Mouse (Mus musculus) brown adipose tissue, adult 24 weeks (tissue): ENCODE data around the gene Tmprss9. TPM values are rescaled to one million over a fixed set of nuclear protein-coding genes. Genes with fewer than 3 reads are reported as not detected.

Source experiments
- H3K27ac ChIP-seq: fragments of 200-500 bp; replicated peaks from 2 replicates; pipeline ENCODE4 v1.5.1; 2012; ENCODE audit warnings: low read depth, mild to moderate bottlenecking, low read length
- H3K4me1 ChIP-seq: fragments of 200-500 bp; 2 replicates; pipeline ENCODE4 v1.6.1; 2012; ENCODE audit warnings: low read length, mixed read lengths; ENCODE audit not compliant: control insufficient read depth, insufficient read depth, insufficient read length
- H3K4me3 ChIP-seq: fragments of 200-500 bp; 2 replicates; pipeline ENCODE4 v1.5.1; 2012; ENCODE audit warnings: low read depth, mild to moderate bottlenecking, low read length, moderate library complexity; ENCODE audit not compliant: insufficient read depth
- polyA plus RNA-seq: library from polyadenylated mRNA; stranded (reverse); fragments of >200 nt; gene quantifications from 2 replicates; pipeline ENCODE4 v1.2.4, GENCODE M21; 2012; ENCODE audit not compliant: missing spikeins, insufficient read depth, insufficient read length

Gene Tmprss9
- polyA plus RNA-seq, 1 experiment = not detected

DNA sequence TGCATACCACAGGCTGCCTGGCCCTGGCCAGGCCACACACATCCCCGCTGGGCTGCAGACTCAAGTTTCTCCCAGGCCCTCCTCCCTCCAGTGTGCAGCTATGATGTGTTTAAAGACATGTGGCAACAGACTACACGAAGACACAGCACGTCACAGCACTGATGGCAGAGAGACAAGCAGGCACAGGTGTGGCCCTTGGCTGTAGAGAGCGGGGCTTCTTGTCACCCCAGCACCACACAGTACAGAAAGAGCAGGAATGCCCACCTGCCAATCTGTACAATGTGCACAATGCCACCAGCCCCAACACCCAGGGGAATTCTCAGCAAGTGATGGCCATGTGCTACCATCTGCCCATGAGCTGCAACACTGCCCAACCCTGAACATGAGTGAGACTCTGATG is 39.7 kb downstream of the Tmprss9 start:
- no peak overlapping the region for H3K27ac ChIP-seq

GRCm38 (mm10) chr10:80911891-80912290 is 40.2 kb downstream of the Tmprss9 start:
- peaks cover 5% of the 10 kb centered on the region for H3K4me1 ChIP-seq
- H3K27ac ChIP-seq = no peak overlapping the region
- H3K4me3 ChIP-seq = no peak overlapping the region

More for the DNA sequence above, 39.7 kb downstream of the Tmprss9 start:
- H3K4me1 ChIP-seq = peaks cover 5% of the 10 kb centered on the region
- no peak overlapping the region for H3K4me3 ChIP-seq

- peaks cover 8% of the 10 kb centered on the region for H3K4me1 ChIP-seq
- H3K27ac ChIP-seq = no peak overlapping the region
- H3K4me3 ChIP-seq = no peak overlapping the region
Observed at GRCm38 (mm10) chr10:80913364-80914011, 41.8 kb downstream of the Tmprss9 start.

DNA sequence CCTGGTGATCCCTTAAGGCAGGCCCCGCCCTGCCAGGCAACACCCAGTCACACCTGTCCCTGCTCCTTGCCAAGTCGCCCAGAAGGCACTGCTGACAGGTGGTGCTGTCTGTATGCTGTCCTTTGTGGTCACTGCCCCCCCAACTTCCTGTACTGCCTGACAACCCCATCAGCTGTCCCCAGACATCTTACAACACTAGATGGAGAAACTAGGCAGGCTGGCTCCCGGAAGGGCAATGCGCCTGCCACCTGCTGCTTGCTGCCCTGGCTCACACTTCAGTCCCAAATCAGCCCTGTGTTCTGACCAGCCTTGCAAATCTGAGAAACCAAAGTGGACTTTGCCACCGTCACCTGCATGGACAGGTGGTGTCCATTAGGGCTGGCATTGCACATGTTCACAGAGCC is 42.6 kb downstream of the Tmprss9 start:
- H3K4me1 ChIP-seq = peaks cover 8% of the 10 kb centered on the region
- H3K4me3 ChIP-seq = no peak overlapping the region
- no peak overlapping the region for H3K27ac ChIP-seq

- H3K27ac ChIP-seq = no peak overlapping the region
- no peak overlapping the region for H3K4me3 ChIP-seq
- H3K4me1 ChIP-seq = peaks cover 5% of the 10 kb centered on the region
Observed at GRCm38 (mm10) chr10:80915260-80915659, 43.6 kb downstream of the Tmprss9 start.

GRCm38 (mm10) chr10:80915736-80916135 is 44.1 kb downstream of the Tmprss9 start:
- Histone ChIP-seq H3K4me1 (peaks cover 4% of the 10 kb centered on the region), H3K27ac (no peak overlapping the region), H3K4me3 (no peak overlapping the region)

DNA sequence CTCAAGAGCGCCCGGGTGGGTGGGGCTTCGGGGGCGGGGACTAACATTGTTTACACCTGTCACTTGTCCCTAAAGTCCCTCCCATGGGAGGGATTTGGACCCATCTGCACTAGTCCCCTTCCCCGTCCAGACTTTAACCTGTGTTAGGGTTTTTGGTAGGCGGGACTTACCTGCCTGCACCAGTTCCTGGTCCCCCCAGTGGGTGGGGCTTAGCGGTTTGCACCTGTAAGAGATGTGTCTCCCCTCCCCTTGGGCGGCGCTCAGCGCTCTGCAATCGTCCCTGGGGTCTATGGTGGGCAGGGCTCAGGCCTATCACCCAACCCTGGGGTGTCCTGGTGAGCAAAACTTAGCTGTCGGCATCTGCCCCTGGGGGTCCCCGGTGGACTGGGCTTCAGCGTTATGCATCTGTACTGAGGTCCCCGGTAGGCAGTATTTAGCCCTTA is 45.7 kb downstream of the Tmprss9 start:
- Histone ChIP-seq H3K27ac (no peak overlapping the region), H3K4me3 (peak overlapping the region; percentile 83), H3K4me1 (peaks cover 2% of the 10 kb centered on the region; the same call in 1 of the 2 replicates)

DNA sequence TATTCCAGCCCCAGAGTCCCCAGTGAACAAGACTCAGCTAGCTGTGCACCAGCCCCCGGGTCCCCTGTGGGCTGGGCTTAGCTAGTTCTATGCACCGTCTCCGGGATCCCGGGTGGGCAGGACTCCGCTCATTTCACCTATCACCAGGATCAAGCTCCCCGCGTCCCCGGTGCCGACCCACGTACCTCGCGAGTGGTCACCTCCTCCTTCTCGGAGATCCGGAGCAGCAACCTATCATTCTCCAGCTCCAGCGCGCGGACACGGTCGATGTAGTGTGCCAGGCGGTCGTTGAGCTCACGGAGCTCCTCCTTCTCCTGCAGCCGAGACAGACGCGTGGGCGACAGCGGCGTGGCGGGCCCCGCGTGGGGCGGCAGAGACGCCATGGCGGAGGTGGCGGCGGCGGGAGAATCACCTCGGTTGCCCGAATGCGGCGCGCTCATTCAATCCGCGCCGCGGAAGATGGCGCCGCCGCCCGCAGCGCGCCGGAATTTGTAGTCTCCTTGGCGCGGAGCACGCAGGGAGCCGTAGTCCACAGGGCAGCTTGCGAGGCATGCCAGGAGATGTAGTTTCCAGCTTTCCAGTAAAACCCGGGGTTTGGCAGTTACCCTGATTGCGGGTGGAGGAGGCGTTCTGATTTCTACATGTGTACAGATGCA is 46.3 kb downstream of the Tmprss9 start, which contains the start of gene Lmnb2:
TSS of gene Lmnb2 (minus strand) at position 467 of the 656 bp plus-strand sequence.
- H3K4me1 ChIP-seq = peaks cover 2% of the 10 kb centered on the region; the same call in 1 of the 2 replicates
- H3K4me3 ChIP-seq = peak within 1 kb of the TSS; percentile 83
- no peak within 1 kb of the TSS for H3K27ac ChIP-seq

DNA sequence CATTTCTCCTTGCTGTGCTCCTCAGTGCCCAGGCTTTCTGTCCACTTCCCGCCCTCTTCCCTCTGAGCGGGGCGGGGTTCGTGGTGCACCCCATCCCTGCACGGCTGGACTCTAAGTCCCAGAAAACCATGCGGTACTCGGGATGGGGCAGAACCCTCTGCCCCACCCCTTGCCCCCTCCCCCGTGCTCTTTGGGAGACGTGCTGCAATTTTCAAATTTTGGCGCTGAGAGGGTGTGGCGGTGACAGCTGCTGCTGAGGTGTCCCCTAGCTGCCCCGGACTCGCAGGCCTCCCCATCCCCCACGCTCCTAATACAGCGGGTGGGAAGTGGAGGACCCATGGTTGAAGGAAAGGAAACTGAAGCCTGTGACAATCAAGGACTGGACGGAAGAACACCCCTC is 50.3 kb downstream of the Tmprss9 start:
- Histone ChIP-seq H3K27ac (no peak overlapping the region), H3K4me3 (peak overlapping the region; percentile 51), H3K4me1 (peaks cover 2% of the 10 kb centered on the region; the same call in 1 of the 2 replicates)

DNA sequence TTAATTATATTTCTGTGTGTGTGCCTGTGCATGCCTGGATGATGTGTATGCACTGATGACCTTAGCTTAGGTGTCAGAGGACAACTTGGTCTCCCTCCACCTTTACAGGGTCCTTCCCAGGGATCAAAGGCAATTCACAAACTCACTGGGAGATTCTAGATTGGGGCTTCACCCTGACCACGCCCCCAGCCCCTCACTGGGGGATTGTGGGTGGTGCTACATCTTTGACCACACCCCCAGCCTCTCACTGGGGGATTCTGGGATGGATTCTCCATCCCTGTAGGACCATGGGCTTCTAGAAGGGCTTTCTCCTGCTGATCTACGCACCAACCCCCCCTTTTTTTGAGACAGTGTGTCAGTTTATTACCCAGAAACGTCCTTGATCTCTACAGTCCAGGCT is 53.8 kb downstream of the Tmprss9 start:
- H3K27ac ChIP-seq = no peak overlapping the region
- H3K4me1 ChIP-seq = no peaks in the 10 kb centered on the region
- H3K4me3 ChIP-seq = no peak overlapping the region

DNA sequence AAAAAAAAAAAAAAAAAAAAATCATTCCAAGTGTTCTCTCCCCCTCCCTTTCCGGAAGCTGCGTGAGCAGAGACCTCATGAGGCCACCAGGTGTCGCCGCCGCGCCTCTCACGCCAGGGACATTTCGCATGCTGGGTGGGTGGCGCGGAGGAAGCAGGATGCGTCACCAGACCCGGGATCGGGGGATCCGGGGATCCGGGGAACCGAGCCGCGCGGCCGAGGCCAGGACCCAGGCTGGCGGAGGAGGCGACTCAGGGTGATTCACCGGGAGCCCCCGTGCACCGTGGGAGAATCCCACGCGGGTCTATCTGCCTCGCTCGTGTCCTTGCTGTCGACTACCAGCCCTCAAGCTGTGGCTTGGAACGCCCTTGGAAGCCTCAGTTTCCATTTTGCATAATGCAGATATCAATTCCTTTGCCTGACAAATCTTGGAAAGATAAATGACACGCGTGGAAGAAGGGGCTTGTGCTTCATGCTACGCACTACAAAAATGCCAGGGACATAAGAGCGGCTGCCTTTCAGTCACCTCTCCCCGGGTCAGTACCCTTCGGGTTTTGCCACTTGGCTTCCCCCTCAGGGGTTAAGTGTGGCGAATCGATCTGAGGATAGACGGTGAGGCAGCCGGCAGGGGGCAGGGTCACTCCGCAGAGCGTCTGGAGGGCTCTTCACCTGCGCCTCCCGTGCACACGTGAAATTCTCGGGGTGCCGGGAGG is 57.1 kb downstream of the Tmprss9 start:
- peak overlapping the region; percentile 43; the same call in 1 of the 2 replicates for H3K27ac ChIP-seq

GRCm38 (mm10) chr10:80929299-80930226 is 57.9 kb downstream of the Tmprss9 start, which contains the start of gene Gadd45b:
Gene Gadd45b (plus strand): TSS chr10:80930073.
- H3K4me1 ChIP-seq = peaks cover 10% of the 10 kb centered on the region
- H3K27ac ChIP-seq = peak within 1 kb of the TSS; percentile 48
- peak within 1 kb of the TSS; percentile 81 for H3K4me3 ChIP-seq

More for the DNA sequence above, 57.1 kb downstream of the Tmprss9 start:
- Histone ChIP-seq H3K4me3 (peak overlapping the region; percentile 81), H3K4me1 (peaks cover 7% of the 10 kb centered on the region)

DNA sequence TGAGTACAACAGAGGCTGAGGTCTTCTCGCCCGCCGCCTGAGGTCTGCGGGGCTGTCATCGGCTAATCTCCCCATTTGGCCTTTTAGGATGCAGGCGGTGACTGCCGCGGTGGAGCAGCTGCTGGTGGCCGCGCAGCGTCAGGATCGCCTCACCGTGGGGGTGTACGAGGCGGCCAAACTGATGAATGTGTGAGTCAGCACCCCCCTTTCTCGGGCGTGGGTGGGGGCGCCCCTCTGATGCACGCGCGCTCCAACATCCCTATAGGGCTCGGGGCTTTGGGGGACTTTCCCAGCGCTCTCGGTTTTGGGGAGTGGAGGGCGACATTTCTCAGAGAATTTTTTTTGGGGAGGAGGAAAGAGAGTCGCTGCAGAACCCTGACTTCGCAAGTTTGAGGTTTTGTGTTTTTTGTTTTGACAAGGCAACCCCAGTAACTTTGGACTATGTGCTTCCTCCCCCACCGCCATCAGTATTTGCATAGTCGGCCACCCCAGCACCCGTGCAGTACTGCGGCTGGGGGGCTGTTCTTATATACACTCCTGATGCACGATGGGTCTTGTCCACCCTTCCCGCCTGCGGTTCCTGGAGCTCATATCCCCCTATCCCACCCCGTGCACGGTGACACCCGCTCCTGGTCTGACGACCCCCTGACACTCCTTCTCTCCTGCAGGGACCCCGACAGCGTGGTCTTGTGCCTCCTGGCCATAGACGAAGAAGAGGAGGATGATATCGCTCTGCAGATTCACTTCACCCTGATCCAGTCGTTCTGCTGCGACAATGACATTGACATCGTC is 58.9 kb downstream of the Tmprss9 start:
- H3K4me3 ChIP-seq = peak overlapping the region; percentile 70
- H3K4me1 ChIP-seq = peaks cover 15% of the 10 kb centered on the region
- H3K27ac ChIP-seq = 0 out of 2 replicates have a peak overlapping the region, but pooled peaks have one; percentile 1
